Mouse (Mus musculus): ENCODE measurements at regions not wholly inside any gene's neighbourhood (a gene's known extent, or its start where the extent isn't known, plus 50 kb on each side); places are given as distances from the start of the nearest gene placed in this dataset.

- TF ChIP-seq CTCF (IDR thresholded peaks at IDR 0.05; ENCODE audit: extremely low read depth, insufficient read length, insufficient replicate concordance, low read depth, low read length) (no peak), POLR2A (IDR thresholded peaks at IDR 0.05; ENCODE audit: low read depth, low read length) (no peak)
These were observed 103.6 kb upstream of the 4931429L15Rik start for GRCm38 (mm10) chr9:46423184-46423967.

All from small intestine, adult 2 months (tissue).